Mouse (Mus musculus) heart, adult 2 months (tissue): ENCODE data around the gene Msi2. TPM values are rescaled to one million over a fixed set of nuclear protein-coding genes. Genes with fewer than 3 reads are reported as not detected.

ENCODE experiments used
- DNase-seq, 2 experiments: peaks; one replicate each; pipeline ENCODE4 v3.0.0; 2021
- H3K27ac ChIP-seq: fragments of 200-600 bp; 2 replicates; pipeline ENCODE4 v1.8.1; 2022
- H3K27me3 ChIP-seq: fragments of 200-500 bp; 2 replicates; pipeline ENCODE4 v1.6.1; 2012; ENCODE audit warnings: mild to moderate bottlenecking, low read length, inconsistent platforms, mixed read lengths; ENCODE audit not compliant: control insufficient read depth, insufficient read depth
- H3K36me3 ChIP-seq: fragments of 200-500 bp; 2 replicates; pipeline ENCODE4 v1.6.1; 2012; ENCODE audit warnings: low read length, inconsistent platforms; ENCODE audit not compliant: control insufficient read depth, insufficient read depth
- H3K4me1 ChIP-seq: fragments of 200-500 bp; 2 replicates; pipeline ENCODE4 v1.6.1; 2011; ENCODE audit warnings: low read length; ENCODE audit not compliant: control insufficient read depth, insufficient read depth
- H3K4me3 ChIP-seq: fragments of 200-600 bp; 2 replicates; pipeline ENCODE4 v1.8.1; 2022
- H3K79me2 ChIP-seq: fragments of 200-500 bp; replicated peaks from 2 replicates; pipeline ENCODE4 v1.6.1; 2012; ENCODE audit warnings: mild to moderate bottlenecking, inconsistent platforms, low read length, moderate library complexity, mixed read lengths; ENCODE audit not compliant: control insufficient read depth, insufficient read depth
- H3K9ac ChIP-seq: fragments of 200-500 bp; 2 replicates; pipeline ENCODE4 v1.6.1; 2012; ENCODE audit warnings: low read depth, mild to moderate bottlenecking, control low read depth, inconsistent platforms, low read length, mixed read lengths
- CTCF ChIP-seq: fragments of 200-600 bp; IDR thresholded peaks from 2 replicates; pipeline ENCODE4 v1.8.1; 2022; ENCODE audit warnings: antibody characterized with exemption, mild to moderate bottlenecking, moderate library complexity
- EP300 ChIP-seq: fragments of 200-500 bp; IDR thresholded peaks from 2 replicates; pipeline ENCODE4 v1.6.1; 2011; ENCODE audit warnings: low read depth, low read length, control low read depth; ENCODE audit not compliant: insufficient read depth
- POLR2A ChIP-seq: fragments of 200-500 bp; IDR thresholded peaks from 2 replicates; pipeline ENCODE4 v1.6.1; 2011; ENCODE audit warnings: mild to moderate bottlenecking, low read depth, low read length, control low read depth; ENCODE audit not compliant: insufficient read depth
- WGBS: fragments of 180-500 bp; shearing (Covaris S2); methylation state at CpG from one replicate; pipeline ENCODE4 v1.1.7; 2018; 5-methylcytosine and 5-hydroxymethylcytosine counted together
- intact Hi-C: fragments of 180-260 bp; cut with DNase I; formaldehyde crosslinking; loops from one replicate; pipeline ENCODE4 v1.15.1; 2025
- polyA plus RNA-seq: library from polyadenylated mRNA; depleted of rRNA; stranded (reverse); fragments of >200 nt; gene quantifications from 2 replicates; pipeline ENCODE4 v1.2.3, GENCODE M21; 2012
- total RNA-seq, 2 experiments: library from RNA; stranded (reverse); gene quantifications; 2 replicates each; pipeline ENCODE4 v1.2.3; 2021

Msi2 gene
- total and polyA plus RNA-seq, 3 experiments: 42.5 to 208 (median 176) TPM

GRCm38 (mm10) chr11:88514151-88514926 is 204.0 kb downstream of the Msi2 start:
- Histone ChIP-seq H3K27ac (no peak overlapping the region), H3K4me3 (no peak overlapping the region), H3K79me2 (no peaks in the 10 kb centered on the region), H3K4me1 (peaks cover 24% of the 10 kb centered on the region), H3K9ac (no peak overlapping the region), H3K36me3 (no peaks in the 10 kb centered on the region; the same call in 1 of the 2 replicates), H3K27me3 (no peaks in the 10 kb centered on the region)
- TF ChIP-seq EP300 (no peak), POLR2A (no peak), CTCF (no peak)
- intact Hi-C loops: loop anchor here (5.0 kb wide), 1 partner anchor 213 kb away; no protein-coding TSS in a partner anchor
- WGBS: 67% methylated on average over 12 of the region's 12 CpGs
- DNase-seq: no peak

- Histone ChIP-seq H3K27ac (peak overlapping the region; percentile 2; the same call in 1 of the 2 replicates), H3K9ac (no peak overlapping the region), H3K79me2 (no peaks in the 10 kb centered on the region; the same call in 1 of the 2 replicates), H3K36me3 (no peaks in the 10 kb centered on the region; the same call in 1 of the 2 replicates), H3K27me3 (no peaks in the 10 kb centered on the region), H3K4me1 (peaks cover 24% of the 10 kb centered on the region), H3K4me3 (no peak overlapping the region)
- 31% methylated on average over 4 of the region's 4 CpGs for WGBS
- intact Hi-C loops: loop anchor here (5.0 kb wide), 1 partner anchor 215 kb away; no protein-coding TSS in a partner anchor
- peak in 1 of 2 experiments; percentile 68 for DNase-seq
- no peak for TF ChIP-seq POLR2A
- TF ChIP-seq EP300: no peak
- peak; percentile 81 for TF ChIP-seq CTCF
Observed at GRCm38 (mm10) chr11:88512580-88512979, 205.7 kb downstream of the Msi2 start.

- Histone ChIP-seq H3K27me3 (no peaks in the 10 kb centered on the region), H3K4me3 (no peak overlapping the region), H3K4me1 (peaks cover 12% of the 10 kb centered on the region), H3K9ac (no peak overlapping the region), H3K27ac (no peak overlapping the region), H3K79me2 (no peaks in the 10 kb centered on the region; the same call in 1 of the 2 replicates), H3K36me3 (no peaks in the 10 kb centered on the region; the same call in 1 of the 2 replicates)
- no peak for DNase-seq
- WGBS: 56% methylated on average over 8 of the region's 8 CpGs
- intact Hi-C loops: loop anchor here (5.0 kb wide), 1 partner anchor 217 kb away; no protein-coding TSS in a partner anchor
- TF ChIP-seq CTCF: no peak
- TF ChIP-seq POLR2A: no peak
- TF ChIP-seq EP300: no peak
Observed at GRCm38 (mm10) chr11:88510282-88510850, 207.9 kb downstream of the Msi2 start.

- H3K27me3 ChIP-seq: no peaks in the 10 kb centered on the region
- H3K79me2 ChIP-seq: no peaks in the 10 kb centered on the region; the same call in 1 of the 2 replicates
- no peak overlapping the region for H3K4me3 ChIP-seq
- peaks cover 8% of the 10 kb centered on the region for H3K4me1 ChIP-seq
- TF ChIP-seq CTCF: no peak
- TF ChIP-seq POLR2A: no peak
- no peak for TF ChIP-seq EP300
- 94% methylated on average over 4 of the region's 4 CpGs for WGBS
- DNase-seq: no peak
- no peaks in the 10 kb centered on the region for H3K36me3 ChIP-seq
- no peak overlapping the region for H3K9ac ChIP-seq
- intact Hi-C loops: no loop called here
- no peak overlapping the region for H3K27ac ChIP-seq
Observed at GRCm38 (mm10) chr11:88509464-88509863, 208.8 kb downstream of the Msi2 start.

- Histone ChIP-seq H3K9ac (no peak overlapping the region), H3K27ac (no peak overlapping the region), H3K4me3 (no peak overlapping the region), H3K27me3 (no peaks in the 10 kb centered on the region), H3K36me3 (no peaks in the 10 kb centered on the region), H3K4me1 (peaks cover 5% of the 10 kb centered on the region), H3K79me2 (no peaks in the 10 kb centered on the region; the same call in 1 of the 2 replicates)
- no peak for TF ChIP-seq CTCF
- 84% methylated on average over 7 of the region's 7 CpGs for WGBS
- intact Hi-C loops: no loop called here
- no peak for DNase-seq
Observed at GRCm38 (mm10) chr11:88508133-88508532, 210.2 kb downstream of the Msi2 start.
